Mouse (Mus musculus): Measurements from ENCODE around the gene Gmds. TPM values are rescaled to one million over a fixed set of nuclear protein-coding genes. Genes with fewer than 3 reads are reported as not detected.

Gmds gene
- total and polyA plus RNA-seq, 2 experiments from 2014 or later: 13.7 to 31.9 TPM

GRCm38 (mm10) chr13:32034799-32035448 is 303.6 kb downstream of the Gmds start:
- DNase-seq (ENCODE audit: low spot score) (no peak), ATAC-seq (no peak)
- Histone ChIP-seq H3K4me3 (ENCODE audit: low read length) (no peak overlapping the region), H3K9me3 (ENCODE audit: low read length) (no peaks in the 10 kb centered on the region), H3K9ac (replicated peaks; ENCODE audit: low read length) (no peak overlapping the region), H3K4me2 (ENCODE audit: low read depth, low read length) (no peak overlapping the region), H3K27me3 (ENCODE audit: insufficient read depth, low read length) (no peaks in the 10 kb centered on the region), H3K4me1 (ENCODE audit: insufficient read depth, low read length) (no peaks in the 10 kb centered on the region), H3K36me3 (ENCODE audit: insufficient read depth, low read length) (no peaks in the 10 kb centered on the region), H3K27ac (no peak overlapping the region)
- 86% methylated on average over 6 of the region's 6 CpGs for WGBS
- TF ChIP-seq CTCF (IDR thresholded peaks at IDR 0.05; ENCODE audit: low read depth): no peak

- TF ChIP-seq CTCF (IDR thresholded peaks at IDR 0.05; ENCODE audit: low read depth): no peak
- ATAC-seq: no peak
These were observed 304.4 kb downstream of the Gmds start for GRCm38 (mm10) chr13:32034139-32034538.

GRCm38 (mm10) chr13:32026226-32026975 is 312.1 kb downstream of the Gmds start:
- DNase-seq (ENCODE audit: low spot score) (no peak), ATAC-seq (no peak)
- Histone ChIP-seq H3K9me3 (ENCODE audit: low read length) (no peaks in the 10 kb centered on the region), H3K4me2 (ENCODE audit: low read depth, low read length) (no peak overlapping the region), H3K9ac (replicated peaks; ENCODE audit: low read length) (no peak overlapping the region), H3K4me1 (ENCODE audit: insufficient read depth, low read length) (0 out of 2 replicates have a peak, but pooled peaks cover 4% of the 10 kb centered on the region), H3K36me3 (ENCODE audit: insufficient read depth, low read length) (no peaks in the 10 kb centered on the region), H3K27ac (no peak overlapping the region), H3K4me3 (ENCODE audit: low read length) (no peak overlapping the region), H3K27me3 (ENCODE audit: insufficient read depth, low read length) (no peaks in the 10 kb centered on the region)
- WGBS: 85% methylated on average over 6 of the region's 6 CpGs
- TF ChIP-seq CTCF (IDR thresholded peaks at IDR 0.05; ENCODE audit: low read depth): no peak

More at GRCm38 (mm10) chr13:32034139-32034538, 304.4 kb downstream of the Gmds start:
- H3K27me3 ChIP-seq (ENCODE audit: insufficient read depth, low read length): no peaks in the 10 kb centered on the region
- no peak overlapping the region for H3K4me2 ChIP-seq (ENCODE audit: low read depth, low read length)
- H3K9me3 ChIP-seq (ENCODE audit: low read length): no peaks in the 10 kb centered on the region
- no peak overlapping the region for H3K4me3 ChIP-seq (ENCODE audit: low read length)
- no peaks in the 10 kb centered on the region for H3K36me3 ChIP-seq (ENCODE audit: insufficient read depth, low read length)
- no peak overlapping the region for H3K27ac ChIP-seq
- WGBS: 55% methylated on average over 8 of the region's 8 CpGs
- DNase-seq (ENCODE audit: low spot score): no peak
- H3K9ac ChIP-seq (replicated peaks; ENCODE audit: low read length): no peak overlapping the region
- H3K4me1 ChIP-seq (ENCODE audit: insufficient read depth, low read length): no peaks in the 10 kb centered on the region

- 0 out of 2 replicates have a peak, but pooled peaks cover 4% of the 10 kb centered on the region for H3K4me1 ChIP-seq (ENCODE audit: insufficient read depth, low read length)
- H3K36me3 ChIP-seq (ENCODE audit: insufficient read depth, low read length): no peaks in the 10 kb centered on the region
- no peak for ATAC-seq
- no peaks in the 10 kb centered on the region for H3K9me3 ChIP-seq (ENCODE audit: low read length)
- no peak for DNase-seq (ENCODE audit: low spot score)
- no peak overlapping the region for H3K4me2 ChIP-seq (ENCODE audit: low read depth, low read length)
- H3K4me3 ChIP-seq (ENCODE audit: low read length): no peak overlapping the region
- no peaks in the 10 kb centered on the region for H3K27me3 ChIP-seq (ENCODE audit: insufficient read depth, low read length)
- no peak overlapping the region for H3K9ac ChIP-seq (replicated peaks; ENCODE audit: low read length)
- H3K27ac ChIP-seq: no peak overlapping the region
- no peak for TF ChIP-seq CTCF (IDR thresholded peaks at IDR 0.05; ENCODE audit: low read depth)
These were observed 313.7 kb downstream of the Gmds start for GRCm38 (mm10) chr13:32024822-32025221.

GRCm38 (mm10) chr13:32020455-32021249 is 317.9 kb downstream of the Gmds start:
- no peak overlapping the region for H3K4me3 ChIP-seq (ENCODE audit: low read length)
- no peaks in the 10 kb centered on the region for H3K9me3 ChIP-seq (ENCODE audit: low read length)
- no peak overlapping the region for H3K9ac ChIP-seq (replicated peaks; ENCODE audit: low read length)
- 58% methylated on average over 6 of the region's 6 CpGs for WGBS
- H3K27ac ChIP-seq: no peak overlapping the region
- TF ChIP-seq CTCF (IDR thresholded peaks at IDR 0.05; ENCODE audit: low read depth): no peak
- H3K4me2 ChIP-seq (ENCODE audit: low read depth, low read length): no peak overlapping the region
- 0 out of 2 replicates have a peak, but pooled peaks cover 4% of the 10 kb centered on the region for H3K4me1 ChIP-seq (ENCODE audit: insufficient read depth, low read length)
- peak; percentile 29; the same call in 1 of the 2 replicates for ATAC-seq
- no peak for DNase-seq (ENCODE audit: low spot score)
- H3K27me3 ChIP-seq (ENCODE audit: insufficient read depth, low read length): no peaks in the 10 kb centered on the region
- no peaks in the 10 kb centered on the region for H3K36me3 ChIP-seq (ENCODE audit: insufficient read depth, low read length)

GRCm38 (mm10) chr13:32019256-32019620 is 319.3 kb downstream of the Gmds start:
- H3K27me3 ChIP-seq (ENCODE audit: insufficient read depth, low read length): no peaks in the 10 kb centered on the region
- no peak overlapping the region for H3K27ac ChIP-seq
- no peaks in the 10 kb centered on the region for H3K36me3 ChIP-seq (ENCODE audit: insufficient read depth, low read length)
- no peaks in the 10 kb centered on the region for H3K4me1 ChIP-seq (ENCODE audit: insufficient read depth, low read length)
- DNase-seq (ENCODE audit: low spot score) (no peak), ATAC-seq (no peak)
- H3K4me3 ChIP-seq (ENCODE audit: low read length): no peak overlapping the region
- no peak for TF ChIP-seq CTCF (IDR thresholded peaks at IDR 0.05; ENCODE audit: low read depth)
- no peaks in the 10 kb centered on the region for H3K9me3 ChIP-seq (ENCODE audit: low read length)
- no peak overlapping the region for H3K4me2 ChIP-seq (ENCODE audit: low read depth, low read length)
- no peak overlapping the region for H3K9ac ChIP-seq (replicated peaks; ENCODE audit: low read length)
